Mouse (Mus musculus) limb, embryonic 15.5 days (tissue): ENCODE data around the gene Rsph14. TPM values are rescaled to one million over a fixed set of nuclear protein-coding genes. Genes with fewer than 3 reads are reported as not detected.

Source experiments
- ATAC-seq: fragments of 200-750 bp; cut with Nextera tagmentation; 2 replicates; pipeline ENCODE4 v1.8.0; 2017; ENCODE audit warnings: low read depth, moderate TSS enrichment; ENCODE audit not compliant: insufficient number of reproducible peaks, low FRiP score, low TSS enrichment
- H3K27ac ChIP-seq: fragments of 300-500 bp; sonication (generic); 2 replicates; pipeline ENCODE4 v1.5.1; 2015; ENCODE audit warnings: moderate library complexity, mild to moderate bottlenecking, inconsistent platforms
- H3K27me3 ChIP-seq: fragments of 300-500 bp; sonication (generic); 2 replicates; pipeline ENCODE4 v1.6.1; 2015; ENCODE audit warnings: inconsistent platforms
- H3K36me3 ChIP-seq: fragments of 300-500 bp; sonication (generic); 2 replicates; pipeline ENCODE4 v1.6.1; 2015; ENCODE audit warnings: inconsistent platforms
- H3K4me1 ChIP-seq: fragments of 300-500 bp; sonication (generic); 2 replicates; pipeline ENCODE4 v1.6.1; 2015; ENCODE audit warnings: inconsistent platforms
- H3K4me2 ChIP-seq: fragments of 300-500 bp; sonication (generic); 2 replicates; pipeline ENCODE4 v1.6.1; 2015; ENCODE audit warnings: mild to moderate bottlenecking, inconsistent platforms
- H3K4me3 ChIP-seq: fragments of 300-500 bp; sonication (generic); 2 replicates; pipeline ENCODE4 v1.5.1; 2015; ENCODE audit warnings: mild to moderate bottlenecking, inconsistent platforms
- H3K9ac ChIP-seq: fragments of 300-500 bp; sonication (generic); 2 replicates; pipeline ENCODE4 v1.6.1; 2015; ENCODE audit warnings: inconsistent platforms
- H3K9me3 ChIP-seq: fragments of 300-500 bp; sonication (generic); 2 replicates; pipeline ENCODE4 v1.6.1; 2016; ENCODE audit warnings: inconsistent platforms
- WGBS: fragments of 180-500 bp; shearing (Covaris S2); methylation state at CpG from one replicate; pipeline ENCODE4 v1.1.7; 2015; 5-methylcytosine and 5-hydroxymethylcytosine counted together
- polyA plus RNA-seq: library from polyadenylated mRNA; unstranded; fragments of >200 nt; fragmentation: Nextera tagmentation; extraction: Ambion mirVana; gene quantifications from 2 replicates; pipeline ENCODE4 v1.2.1, GENCODE M21; 2015

Rsph14 gene
- polyA plus RNA-seq, 1 experiment from 2014 or later = not detected

DNA sequence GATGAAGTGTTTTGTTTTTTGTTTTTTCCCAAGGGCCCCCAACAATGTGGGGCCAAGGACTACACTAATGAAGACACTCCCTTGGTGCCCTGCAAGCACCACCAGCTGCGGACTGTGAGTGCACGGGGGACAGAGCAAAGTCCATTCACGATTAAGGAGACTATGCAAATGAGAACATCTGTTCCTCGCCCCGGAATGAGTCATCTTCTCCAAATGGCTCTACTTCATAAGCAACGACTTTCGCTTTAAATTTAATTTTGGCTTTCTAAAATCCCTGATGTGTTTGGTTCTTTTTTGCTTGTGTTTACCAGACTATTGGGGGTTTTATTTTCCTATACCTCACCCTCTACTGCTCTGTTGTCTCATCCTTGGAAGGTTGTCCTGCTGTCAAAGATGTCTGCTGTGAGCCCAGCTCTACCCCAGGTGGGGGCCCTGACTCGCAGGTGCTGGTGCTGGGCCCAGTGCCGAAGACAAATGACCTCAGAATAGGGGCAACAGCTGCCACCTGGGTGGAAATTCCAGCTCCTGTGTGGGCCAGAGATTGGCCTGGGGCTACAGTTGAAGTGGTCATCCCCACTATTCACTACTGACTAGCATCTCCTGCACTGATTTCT is 79.4 kb downstream of the Rsph14 start:
- no peak overlapping the region for H3K27ac ChIP-seq
- no peaks in the 10 kb centered on the region for H3K36me3 ChIP-seq
- H3K9ac ChIP-seq = no peak overlapping the region
- H3K4me3 ChIP-seq = no peak overlapping the region
- 47% methylated on average over 9 of the region's 9 CpGs for WGBS
- no peaks in the 10 kb centered on the region for H3K27me3 ChIP-seq
- no peaks in the 10 kb centered on the region for H3K4me1 ChIP-seq
- H3K9me3 ChIP-seq = no peaks in the 10 kb centered on the region
- no peak for ATAC-seq
- H3K4me2 ChIP-seq = no peak overlapping the region

DNA sequence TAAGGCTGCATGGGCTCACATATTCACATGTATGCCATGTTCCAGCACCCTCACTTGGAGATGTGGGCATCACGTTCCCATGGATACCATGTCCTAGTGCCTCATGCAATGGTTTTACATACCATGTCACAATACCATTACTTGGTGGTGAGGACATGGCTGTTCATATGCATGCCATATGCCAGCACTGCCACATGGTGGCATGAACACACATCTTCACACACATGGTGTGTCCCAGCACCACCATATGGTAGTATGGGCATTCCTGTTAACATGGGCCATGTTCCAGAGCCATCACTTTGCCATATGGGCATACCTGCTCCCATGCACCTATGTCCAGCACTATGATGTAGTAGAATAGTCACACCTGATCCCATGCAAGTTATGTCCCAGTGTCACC is 91.6 kb downstream of the Rsph14 start:
- Histone ChIP-seq H3K27me3 (no peaks in the 10 kb centered on the region), H3K4me2 (no peak overlapping the region), H3K9me3 (no peaks in the 10 kb centered on the region), H3K27ac (no peak overlapping the region), H3K4me3 (no peak overlapping the region), H3K4me1 (no peaks in the 10 kb centered on the region), H3K36me3 (no peaks in the 10 kb centered on the region), H3K9ac (no peak overlapping the region)
- WGBS = 100% methylated on average over 1 of the region's 1 CpGs
- no peak for ATAC-seq

GRCm38 (mm10) chr10:74939300-74939699 is 93.1 kb downstream of the Rsph14 start:
- no peaks in the 10 kb centered on the region for H3K27me3 ChIP-seq
- no peaks in the 10 kb centered on the region for H3K4me1 ChIP-seq
- H3K9ac ChIP-seq = no peak overlapping the region
- H3K9me3 ChIP-seq = no peaks in the 10 kb centered on the region
- no peak overlapping the region for H3K27ac ChIP-seq
- no peak overlapping the region for H3K4me2 ChIP-seq
- ATAC-seq = no peak
- WGBS = 55% methylated on average over 3 of the region's 3 CpGs
- no peaks in the 10 kb centered on the region for H3K36me3 ChIP-seq
- no peak overlapping the region for H3K4me3 ChIP-seq

DNA sequence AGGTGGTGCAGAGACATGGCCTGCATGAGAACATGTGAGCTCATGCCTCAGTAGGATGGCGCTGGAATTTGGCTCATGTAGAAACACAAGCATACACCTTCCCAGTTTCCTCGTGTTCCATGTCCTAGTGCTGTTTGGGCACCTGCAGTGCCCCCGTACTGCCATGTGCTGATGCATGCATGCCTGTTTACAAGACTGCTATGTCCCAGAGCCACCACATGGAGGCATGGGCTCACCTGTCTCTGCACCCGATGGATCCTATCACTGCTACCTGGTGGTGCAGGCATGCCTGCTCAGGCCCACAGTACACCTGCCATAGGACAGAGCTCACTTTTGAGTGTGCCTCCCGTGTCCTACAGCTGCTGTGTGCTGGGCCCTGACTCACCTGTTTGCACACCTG is 94.0 kb downstream of the Rsph14 start:
- WGBS = 64% methylated on average over 5 of the region's 5 CpGs
- no peaks in the 10 kb centered on the region for H3K4me1 ChIP-seq
- no peak overlapping the region for H3K4me3 ChIP-seq
- H3K9ac ChIP-seq = no peak overlapping the region
- H3K36me3 ChIP-seq = no peaks in the 10 kb centered on the region
- H3K4me2 ChIP-seq = no peak overlapping the region
- no peaks in the 10 kb centered on the region for H3K27me3 ChIP-seq
- no peak overlapping the region for H3K27ac ChIP-seq
- ATAC-seq = no peak
- no peaks in the 10 kb centered on the region for H3K9me3 ChIP-seq

GRCm38 (mm10) chr10:74937003-74937790 is 95.2 kb downstream of the Rsph14 start:
- Histone ChIP-seq H3K27me3 (no peaks in the 10 kb centered on the region), H3K9me3 (no peaks in the 10 kb centered on the region), H3K36me3 (no peaks in the 10 kb centered on the region), H3K4me2 (no peak overlapping the region), H3K4me3 (no peak overlapping the region), H3K9ac (no peak overlapping the region), H3K27ac (no peak overlapping the region), H3K4me1 (no peaks in the 10 kb centered on the region)
- ATAC-seq = no peak
- WGBS = 79% methylated on average over 10 of the region's 10 CpGs

DNA sequence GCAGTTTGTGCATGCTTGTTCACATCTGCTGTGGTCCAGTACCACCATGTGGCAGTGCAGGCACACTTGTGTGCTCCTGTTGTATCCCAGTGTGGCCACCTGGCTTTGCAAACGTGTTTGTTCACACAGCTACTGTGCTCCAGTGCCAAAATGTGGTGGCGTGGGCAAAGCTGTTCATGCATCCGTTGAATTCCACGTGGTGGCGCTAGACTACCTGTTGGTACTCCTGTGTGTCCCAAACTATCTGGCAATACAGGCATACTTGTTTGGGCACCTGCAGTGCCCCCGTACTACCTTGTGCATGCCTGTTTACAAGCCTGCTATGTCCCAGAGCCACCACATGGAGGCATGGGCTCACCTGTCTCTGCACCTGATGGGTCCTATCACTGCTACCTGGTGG is 97.4 kb downstream of the Rsph14 start:
- Histone ChIP-seq H3K9ac (no peak overlapping the region), H3K27ac (no peak overlapping the region), H3K27me3 (no peaks in the 10 kb centered on the region), H3K9me3 (no peaks in the 10 kb centered on the region), H3K36me3 (no peaks in the 10 kb centered on the region), H3K4me2 (no peak overlapping the region), H3K4me3 (no peak overlapping the region), H3K4me1 (no peaks in the 10 kb centered on the region)
- 34% methylated on average over 6 of the region's 6 CpGs for WGBS
- no peak for ATAC-seq

DNA sequence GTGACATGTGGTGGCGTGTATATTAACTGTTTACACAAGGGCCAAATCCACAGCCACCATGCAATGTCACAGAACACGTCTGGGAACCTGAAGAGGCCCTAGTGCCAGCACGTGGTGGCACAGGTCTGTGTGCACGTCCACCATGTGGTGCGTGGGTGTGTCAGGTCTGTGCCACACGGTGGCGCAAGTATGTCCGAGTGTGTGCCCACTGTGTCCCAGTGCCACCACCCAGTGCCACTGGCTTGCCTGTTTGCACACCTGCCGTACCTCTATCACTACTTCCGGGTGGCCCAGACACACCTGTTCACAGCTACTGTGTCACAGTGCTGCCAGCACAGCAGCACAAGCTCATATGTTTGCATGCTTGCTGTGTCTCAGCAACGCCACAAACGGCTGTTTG is 97.9 kb downstream of the Rsph14 start:
- Histone ChIP-seq H3K4me1 (no peaks in the 10 kb centered on the region), H3K36me3 (no peaks in the 10 kb centered on the region), H3K27ac (no peak overlapping the region), H3K9me3 (no peaks in the 10 kb centered on the region), H3K27me3 (no peaks in the 10 kb centered on the region), H3K4me3 (no peak overlapping the region), H3K4me2 (no peak overlapping the region), H3K9ac (no peak overlapping the region)
- 82% methylated on average over 12 of the region's 12 CpGs for WGBS
- ATAC-seq = no peak

DNA sequence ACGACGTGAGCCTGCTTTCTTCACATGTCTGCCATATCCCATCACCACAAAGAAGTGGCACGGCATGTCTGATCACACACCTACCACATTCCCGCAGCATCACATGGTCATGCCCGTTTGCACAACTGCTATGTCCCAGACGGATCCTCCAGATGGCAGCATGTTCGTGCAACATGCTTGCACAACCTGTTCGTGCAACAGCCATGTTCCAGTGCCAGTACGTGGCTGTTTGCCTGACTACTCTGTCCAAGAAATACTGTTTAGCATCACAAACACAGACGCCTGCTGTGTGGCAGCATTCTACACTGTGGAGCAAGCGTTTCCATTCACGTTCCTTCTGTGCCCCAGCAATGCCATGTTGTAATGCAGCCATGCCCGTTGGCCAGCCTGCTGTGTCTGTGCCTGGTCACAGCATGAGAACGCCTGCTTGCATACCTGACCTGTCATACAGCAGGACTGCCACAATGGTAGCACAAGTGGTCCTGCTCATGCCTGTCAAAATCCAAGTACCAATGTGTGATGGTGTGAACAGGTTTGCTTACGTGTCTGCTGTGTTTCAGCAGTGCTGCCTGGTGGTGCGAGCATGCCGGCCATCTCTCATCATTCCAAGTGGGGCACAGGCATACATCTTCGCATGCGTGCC is 98.7 kb downstream of the Rsph14 start:
- Histone ChIP-seq H3K9ac (no peak overlapping the region), H3K9me3 (no peaks in the 10 kb centered on the region), H3K4me2 (no peak overlapping the region), H3K27me3 (no peaks in the 10 kb centered on the region), H3K27ac (no peak overlapping the region), H3K4me1 (no peaks in the 10 kb centered on the region), H3K36me3 (no peaks in the 10 kb centered on the region), H3K4me3 (no peak overlapping the region)
- WGBS = 83% methylated on average over 19 of the region's 19 CpGs
- ATAC-seq = no peak

DNA sequence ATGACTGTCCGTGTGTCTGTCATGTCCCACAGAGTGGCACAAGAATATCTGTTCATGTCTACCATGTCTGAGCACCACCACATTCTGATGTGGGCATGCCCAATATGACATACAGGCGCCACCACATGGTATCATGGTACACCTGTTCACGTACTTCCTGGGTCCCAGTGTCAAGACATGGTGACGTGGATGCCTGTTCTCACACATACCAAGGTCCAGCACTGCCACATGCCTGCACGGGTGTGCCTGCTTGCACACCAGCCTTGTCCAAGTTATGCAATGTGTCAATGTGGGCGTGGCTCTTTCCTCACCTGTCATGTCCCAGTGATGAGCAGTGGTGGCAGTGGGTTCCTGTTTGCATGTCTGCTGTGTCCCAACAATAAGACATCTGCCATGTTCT is 99.9 kb downstream of the Rsph14 start:
- no peak overlapping the region for H3K4me3 ChIP-seq
- 78% methylated on average over 6 of the region's 6 CpGs for WGBS
- no peak overlapping the region for H3K4me2 ChIP-seq

GRCm38 (mm10) chr10:74931631-74932030 is 100.8 kb downstream of the Rsph14 start:
- no peaks in the 10 kb centered on the region for H3K9me3 ChIP-seq
- no peak overlapping the region for H3K9ac ChIP-seq
- no peak overlapping the region for H3K4me3 ChIP-seq
- H3K27ac ChIP-seq = no peak overlapping the region
- H3K4me2 ChIP-seq = no peak overlapping the region
- 68% methylated on average over 6 of the region's 6 CpGs for WGBS
- H3K4me1 ChIP-seq = no peaks in the 10 kb centered on the region
- no peaks in the 10 kb centered on the region for H3K27me3 ChIP-seq
- ATAC-seq = no peak
- H3K36me3 ChIP-seq = no peaks in the 10 kb centered on the region

More for the DNA sequence above, 99.9 kb downstream of the Rsph14 start:
- ATAC-seq = no peak
- Histone ChIP-seq H3K9ac (no peak overlapping the region), H3K27ac (no peak overlapping the region), H3K36me3 (no peaks in the 10 kb centered on the region), H3K4me1 (no peaks in the 10 kb centered on the region), H3K9me3 (no peaks in the 10 kb centered on the region), H3K27me3 (no peaks in the 10 kb centered on the region)

DNA sequence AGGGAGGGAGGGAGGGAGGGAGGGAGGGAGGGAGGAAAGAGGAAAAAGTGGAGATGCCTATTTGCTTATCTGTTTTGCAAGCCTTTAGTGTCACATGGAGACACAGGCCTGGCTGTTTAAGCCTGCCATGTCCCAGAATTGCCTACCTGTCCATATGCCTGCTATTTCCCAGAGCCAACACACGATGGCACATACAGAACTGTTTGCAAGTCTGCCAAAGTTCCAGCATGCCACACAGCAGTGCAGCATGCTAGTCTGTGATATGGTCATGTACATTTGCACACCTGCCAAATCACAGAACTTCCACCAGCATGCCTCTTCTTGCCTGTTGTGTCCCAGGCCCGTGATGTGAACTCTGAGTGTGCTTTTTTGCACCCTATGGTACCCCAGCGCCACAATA is 101.8 kb downstream of the Rsph14 start:
- Histone ChIP-seq H3K27me3 (no peaks in the 10 kb centered on the region), H3K27ac (no peak overlapping the region), H3K36me3 (no peaks in the 10 kb centered on the region), H3K9ac (no peak overlapping the region), H3K4me1 (peaks cover 1% of the 10 kb centered on the region), H3K4me3 (no peak overlapping the region), H3K4me2 (no peak overlapping the region), H3K9me3 (no peaks in the 10 kb centered on the region)
- 72% methylated on average over 3 of the region's 3 CpGs for WGBS
- no peak for ATAC-seq

DNA sequence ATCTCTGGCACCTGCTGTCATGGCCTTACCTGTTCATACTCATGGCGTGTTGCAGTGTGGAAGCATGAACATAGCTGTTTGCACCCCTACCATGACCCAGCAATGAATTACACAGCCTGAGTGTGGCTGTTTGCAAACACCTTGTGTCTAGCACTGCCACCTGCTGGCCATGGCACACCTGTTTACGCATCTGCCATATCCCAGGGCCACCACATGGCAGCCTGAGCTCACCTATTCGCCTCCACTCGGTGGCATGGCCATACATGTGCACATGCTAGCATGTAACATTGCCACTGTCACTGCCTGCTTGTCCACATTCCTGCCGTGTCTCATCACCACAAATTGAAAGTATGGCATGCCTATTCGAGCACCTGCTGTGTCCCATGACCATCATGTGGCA is 102.8 kb downstream of the Rsph14 start:
- H3K4me3 ChIP-seq = no peak overlapping the region
- H3K27ac ChIP-seq = no peak overlapping the region
- ATAC-seq = no peak
- no peaks in the 10 kb centered on the region for H3K36me3 ChIP-seq
- peaks cover 6% of the 10 kb centered on the region for H3K4me1 ChIP-seq
- no peaks in the 10 kb centered on the region for H3K27me3 ChIP-seq
- 67% methylated on average over 6 of the region's 6 CpGs for WGBS
- no peak overlapping the region for H3K9ac ChIP-seq
- no peak overlapping the region for H3K4me2 ChIP-seq
- H3K9me3 ChIP-seq = no peaks in the 10 kb centered on the region
